Comparison of ENCODE assay signal across 7 mouse cellular contexts in the genomic region with DNA sequence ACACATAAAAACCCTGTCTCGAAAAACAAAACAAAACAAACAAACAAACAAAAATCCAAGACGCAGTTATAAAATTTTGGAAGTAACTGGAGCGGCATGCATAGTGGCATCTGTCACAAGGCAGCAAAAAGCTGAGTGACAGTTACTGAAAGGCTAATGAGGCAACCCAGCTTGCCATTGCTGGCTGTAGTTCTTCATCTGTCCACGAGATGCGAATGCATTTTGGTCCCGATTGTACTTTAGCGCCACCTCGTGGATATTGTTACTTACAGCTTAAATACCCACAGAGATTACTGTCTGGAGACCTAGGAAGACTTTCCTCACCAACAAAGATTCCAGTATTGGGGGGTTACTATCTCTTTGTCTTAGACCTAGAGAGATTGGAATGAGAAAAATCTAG. TPM values are rescaled to one million over a fixed set of nuclear protein-coding genes. Genes with fewer than 3 reads are reported as not detected.
DNase-seq lines count a peak whose midpoint lies in the region; ATAC-seq and TF ChIP-seq lines count a peak whose summit lies in the region.

No protein-coding gene starts in this region.

- H3K4me1 ChIP-seq in G1E (ENCODE audit: insufficient read depth, low read depth, low read length) = peaks cover 32% of the 10 kb centered on the region
- peaks cover 15% of the 10 kb centered on the region for H3K4me1 ChIP-seq in kidney, embryonic 15.5 days

- peak; percentile 99 for TF ChIP-seq CTCF in G1E (IDR thresholded peaks at IDR 0.05; ENCODE audit: low read depth, low read length)

- WGBS in kidney, embryonic 15.5 days = 19% methylated on average over 8 of the region's 8 CpGs

- no peak overlapping the region for H3K4me2 ChIP-seq in kidney, embryonic 15.5 days

- no peaks in the 10 kb centered on the region for H3K9me3 ChIP-seq in G1E (replicated peaks)
- H3K9me3 ChIP-seq in kidney, embryonic 15.5 days (replicated peaks) = no peaks in the 10 kb centered on the region

- H3K27ac ChIP-seq in kidney, embryonic 15.5 days = no peak overlapping the region

- peaks cover 23% of the 10 kb centered on the region for H3K36me3 ChIP-seq in G1E (replicated peaks)
- H3K36me3 ChIP-seq in kidney, embryonic 15.5 days = peaks cover 8% of the 10 kb centered on the region; the same call in 1 of the 2 replicates

- H3K27me3 ChIP-seq in G1E (ENCODE audit: insufficient read depth, low read length) = no peaks in the 10 kb centered on the region
- H3K27me3 ChIP-seq in kidney, embryonic 15.5 days = no peaks in the 10 kb centered on the region

- ATAC-seq in G1E (ENCODE audit: extremely low read depth, insufficient number of reproducible peaks, low FRiP score, poor library complexity, severe bottlenecking) = peak; percentile 80
- 0 out of 2 replicates have a peak, but pooled peaks have one; percentile 16 for ATAC-seq in kidney, embryonic 15.5 days (replicated peaks; ENCODE audit: low FRiP score)

- peak; percentile 76 to 82 for DNase-seq in B cell, adult 2 months
- DNase-seq in G1E (ENCODE audit: low spot score) = peak; percentile 74
- DNase-seq in cerebellum, adult 11-12 months = peak; percentile 72
- peak; percentile 95 for DNase-seq in forelimb bud, embryonic 11.5 days (ENCODE audit: low read depth, low spot score)
- peak; percentile 68 to 80 for DNase-seq in lung, adult 18-20 months
- peak; percentile 98 for DNase-seq in retina, embryonic 14.5 days (ENCODE audit: low spot score)

- H3K4me3 ChIP-seq in G1E (ENCODE audit: low read depth, low read length) = no peak overlapping the region
- no peak overlapping the region for H3K4me3 ChIP-seq in kidney, embryonic 15.5 days (replicated peaks)

- no peak overlapping the region for H3K9ac ChIP-seq in kidney, embryonic 15.5 days

RNA-seq across cellular contexts. Expression of a gene that starts 1.2 kb away (rescaled TPM):
- total RNA-seq in G1E (2014; fragmentation: Nextera tagmentation) (42.6 and 56.3 TPM in 2 replicates), G1E (2017) (19.3 and 22.9 TPM in 2 replicates)
- polyA plus RNA-seq in G1E (2012) = 25.0 and 29.9 TPM in 2 replicates
- 109 and 122 TPM in 2 replicates for polyA plus RNA-seq in kidney, embryonic 15.5 days (2015; fragmentation: Nextera tagmentation; extraction: Ambion mirVana)

RNA-seq across cellular contexts. Expression of a gene that starts 26.2 kb away (rescaled TPM):
- total RNA-seq in G1E (2014; fragmentation: Nextera tagmentation) (3.0 and 8.9 TPM in 2 replicates), G1E (2017) (3.6 and 7.3 TPM in 2 replicates)
- polyA plus RNA-seq in G1E (2012) = 2.3 and 2.9 TPM in 2 replicates
- polyA plus RNA-seq in kidney, embryonic 15.5 days (2015; fragmentation: Nextera tagmentation; extraction: Ambion mirVana) = 8.7 and 10.6 TPM in 2 replicates

RNA-seq across cellular contexts. Expression of a gene that starts 45.4 kb away (rescaled TPM):
- not detected in 2 replicates for total RNA-seq in G1E (2014; fragmentation: Nextera tagmentation)
- 0.52 TPM in 1 of 2 replicates, not detected in the other for total RNA-seq in G1E (2017)
- not detected in 2 replicates for polyA plus RNA-seq in G1E (2012)
- polyA plus RNA-seq in kidney, embryonic 15.5 days (2015; fragmentation: Nextera tagmentation; extraction: Ambion mirVana) = not detected in 2 replicates
